Mouse (Mus musculus) kidney, embryonic 16.5 days (tissue): Measurements from ENCODE around the gene Bzw1. TPM values are rescaled to one million over a fixed set of nuclear protein-coding genes. Genes with fewer than 3 reads are reported as not detected.

Experiments
- ATAC-seq: fragments of 200-750 bp; cut with Nextera tagmentation; 2 replicates; pipeline ENCODE4 v1.8.0; 2017; ENCODE audit warnings: moderate TSS enrichment; ENCODE audit not compliant: low FRiP score, low TSS enrichment
- H3K27ac ChIP-seq: fragments of 300-500 bp; sonication (generic); 2 replicates; pipeline ENCODE4 v1.5.1; 2014; ENCODE audit warnings: low read length
- H3K27me3 ChIP-seq: fragments of 300-500 bp; sonication (generic); 2 replicates; pipeline ENCODE4 v1.6.1; 2014; ENCODE audit warnings: low read length, control low read depth, mixed read lengths; ENCODE audit not compliant: insufficient read depth
- H3K36me3 ChIP-seq: fragments of 300-500 bp; sonication (generic); 2 replicates; pipeline ENCODE4 v1.6.1; 2014; ENCODE audit warnings: low read length, control low read depth, mixed read lengths; ENCODE audit not compliant: insufficient read depth
- H3K4me1 ChIP-seq: fragments of 300-500 bp; sonication (generic); 2 replicates; pipeline ENCODE4 v1.6.1; 2014; ENCODE audit warnings: low read length, control low read depth, mixed read lengths; ENCODE audit not compliant: insufficient read depth
- H3K4me2 ChIP-seq: fragments of 300-500 bp; sonication (generic); replicated peaks from 2 replicates; pipeline ENCODE4 v1.6.1; 2014; ENCODE audit warnings: low read depth, low read length
- H3K4me3 ChIP-seq: fragments of 300-500 bp; sonication (generic); 2 replicates; pipeline ENCODE4 v1.5.1; 2014; ENCODE audit warnings: mild to moderate bottlenecking, low read length
- H3K9ac ChIP-seq: fragments of 300-500 bp; sonication (generic); replicated peaks from 2 replicates; pipeline ENCODE4 v1.6.1; 2014; ENCODE audit warnings: low read length
- H3K9me3 ChIP-seq: fragments of 300-500 bp; sonication (generic); 2 replicates; pipeline ENCODE4 v1.6.1; 2016; ENCODE audit warnings: low read length, control low read depth
- WGBS: fragments of 180-500 bp; shearing (Covaris S2); extraction: QIAGEN DNeasy Blood & Tissue Kit; methylation state at CpG from one replicate; pipeline ENCODE4 v1.1.7; 2014; 5-methylcytosine and 5-hydroxymethylcytosine counted together
- polyA plus RNA-seq: library from polyadenylated mRNA; unstranded; fragments of >200 nt; fragmentation: Nextera tagmentation; extraction: Ambion mirVana; gene quantifications from 2 replicates; pipeline ENCODE4 v1.2.1, GENCODE M21; 2015

The Bzw1 gene
- 350 and 352 TPM in 2 replicates for polyA plus RNA-seq

DNA sequence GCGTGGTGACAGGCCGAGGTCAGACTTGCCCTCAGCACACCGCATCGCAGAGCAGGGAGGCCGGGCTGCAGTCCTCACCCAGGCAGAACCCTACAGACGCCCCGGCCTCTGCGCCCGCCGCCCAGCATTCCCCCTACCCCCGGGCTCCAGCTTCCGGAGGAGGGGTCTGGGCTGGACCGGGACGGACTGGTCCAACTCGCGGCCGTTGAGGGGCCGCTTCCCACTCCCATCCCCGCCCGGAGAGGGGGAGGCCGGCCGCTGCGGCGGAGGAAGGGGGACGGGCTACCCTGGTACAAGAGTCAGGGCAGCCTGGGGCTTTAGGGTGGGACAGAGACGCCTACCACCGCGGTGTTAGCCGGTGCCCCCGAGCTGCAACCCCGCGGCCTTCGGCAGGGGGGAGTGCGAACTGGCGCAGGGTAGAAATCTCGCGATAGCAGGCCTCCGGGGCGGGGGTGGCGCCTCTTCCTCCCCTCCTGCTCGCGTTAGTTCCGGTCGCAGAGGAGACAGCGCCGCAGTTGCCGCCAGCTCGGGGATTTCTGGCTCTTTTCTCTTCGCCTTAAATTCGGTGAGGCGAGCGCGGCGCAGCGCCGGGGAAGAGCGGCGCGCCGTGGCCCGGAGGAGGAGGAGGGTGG, at the start of gene Bzw1:
Gene Bzw1, plus strand, starts transcription at position 247 of the 632 bp plus-strand sequence.
- Histone ChIP-seq H3K4me3 (peak within 1 kb of the TSS; percentile 92), H3K9ac (peak within 1 kb of the TSS; percentile 95), H3K27me3 (no peaks in the 10 kb centered on the region), H3K4me2 (peak within 1 kb of the TSS; percentile 84), H3K4me1 (peaks cover 12% of the 10 kb centered on the region), H3K9me3 (no peaks in the 10 kb centered on the region), H3K36me3 (peaks cover 24% of the 10 kb centered on the region), H3K27ac (peak within 1 kb of the TSS; percentile 99)
- peak; percentile 98 for ATAC-seq
- WGBS = under 1% methylated on average over 37 of the region's 61 CpGs

DNA sequence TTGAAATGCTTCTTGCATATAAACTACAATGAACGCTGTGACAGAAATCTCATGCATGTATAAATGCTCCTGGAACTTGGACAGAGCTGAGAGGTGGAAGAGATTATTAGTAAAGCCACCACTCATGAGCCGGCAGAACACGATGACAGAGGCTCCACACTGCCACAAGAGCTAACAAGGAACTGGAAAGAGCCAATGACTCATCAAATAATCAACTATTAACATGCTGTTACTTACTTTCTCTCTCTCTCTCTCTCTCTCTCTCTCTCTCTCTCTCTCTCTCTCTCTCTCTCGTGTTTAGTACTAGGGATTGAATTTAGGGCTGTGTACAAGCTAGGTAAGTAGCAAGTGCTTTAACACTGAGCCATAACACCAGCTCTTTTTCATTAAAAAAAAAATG, 48.8 kb upstream of the Bzw1 start:
- 86% methylated on average over 4 of the region's 4 CpGs for WGBS
- no peak for ATAC-seq
- no peak overlapping the region for H3K27ac ChIP-seq
- H3K4me1 ChIP-seq = 0 out of 2 replicates have a peak, but pooled peaks cover 5% of the 10 kb centered on the region
- no peaks in the 10 kb centered on the region for H3K27me3 ChIP-seq
- H3K9me3 ChIP-seq = no peaks in the 10 kb centered on the region
- no peak overlapping the region for H3K9ac ChIP-seq
- H3K4me2 ChIP-seq = no peak overlapping the region
- H3K36me3 ChIP-seq = no peaks in the 10 kb centered on the region
- H3K4me3 ChIP-seq = no peak overlapping the region

DNA sequence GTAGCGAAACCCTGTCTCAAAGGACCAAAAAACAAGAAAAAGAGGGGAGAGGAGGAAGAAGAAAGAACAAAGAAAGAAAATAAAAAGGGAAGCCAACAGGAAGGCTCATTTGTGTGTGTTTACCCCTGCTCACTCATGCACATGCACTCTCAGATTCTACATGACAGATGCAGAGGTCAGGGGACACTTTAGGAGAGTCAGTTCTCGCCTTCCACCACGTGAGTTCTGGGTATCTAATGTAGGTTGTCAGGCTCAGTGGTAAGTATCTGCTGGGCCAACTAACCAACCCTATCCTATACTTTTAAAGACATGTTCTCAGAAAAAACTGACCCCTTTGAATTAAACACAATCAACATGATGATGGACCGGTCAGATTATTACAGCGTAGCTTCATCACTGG, 48.1 kb upstream of the Bzw1 start:
- WGBS = 78% methylated on average over 5 of the region's 5 CpGs
- no peaks in the 10 kb centered on the region for H3K36me3 ChIP-seq
- H3K4me2 ChIP-seq = no peak overlapping the region

DNA sequence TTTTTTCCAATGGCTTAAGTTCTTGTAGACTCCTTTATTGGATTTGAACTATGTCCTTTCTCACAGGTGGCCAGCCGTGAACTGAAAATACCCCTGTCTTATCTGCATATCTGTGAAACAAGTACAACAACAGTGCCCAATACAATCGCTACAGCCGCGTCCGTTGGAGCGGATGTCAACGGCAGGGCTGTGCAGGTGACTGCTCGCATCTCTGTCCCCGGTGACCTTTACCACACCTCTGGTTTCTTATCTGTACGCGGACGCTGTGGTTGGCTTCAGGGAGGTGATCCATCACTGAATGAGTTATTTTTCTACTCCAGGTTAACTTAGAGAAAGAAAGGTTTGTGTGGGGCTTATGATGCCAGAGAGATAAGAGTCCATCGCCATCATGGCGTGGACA, 46.5 kb upstream of the Bzw1 start:
- Histone ChIP-seq H3K4me1 (0 out of 2 replicates have a peak, but pooled peaks cover 5% of the 10 kb centered on the region), H3K4me3 (no peak overlapping the region), H3K27me3 (no peaks in the 10 kb centered on the region), H3K4me2 (no peak overlapping the region), H3K36me3 (no peaks in the 10 kb centered on the region), H3K27ac (no peak overlapping the region), H3K9me3 (no peaks in the 10 kb centered on the region), H3K9ac (no peak overlapping the region)
- no peak for ATAC-seq
- 83% methylated on average over 14 of the region's 14 CpGs for WGBS

More for the DNA sequence above, 48.1 kb upstream of the Bzw1 start:
- no peak for ATAC-seq
- Histone ChIP-seq H3K4me1 (0 out of 2 replicates have a peak, but pooled peaks cover 5% of the 10 kb centered on the region), H3K4me3 (no peak overlapping the region), H3K27me3 (no peaks in the 10 kb centered on the region), H3K27ac (no peak overlapping the region), H3K9me3 (no peaks in the 10 kb centered on the region), H3K9ac (no peak overlapping the region)

DNA sequence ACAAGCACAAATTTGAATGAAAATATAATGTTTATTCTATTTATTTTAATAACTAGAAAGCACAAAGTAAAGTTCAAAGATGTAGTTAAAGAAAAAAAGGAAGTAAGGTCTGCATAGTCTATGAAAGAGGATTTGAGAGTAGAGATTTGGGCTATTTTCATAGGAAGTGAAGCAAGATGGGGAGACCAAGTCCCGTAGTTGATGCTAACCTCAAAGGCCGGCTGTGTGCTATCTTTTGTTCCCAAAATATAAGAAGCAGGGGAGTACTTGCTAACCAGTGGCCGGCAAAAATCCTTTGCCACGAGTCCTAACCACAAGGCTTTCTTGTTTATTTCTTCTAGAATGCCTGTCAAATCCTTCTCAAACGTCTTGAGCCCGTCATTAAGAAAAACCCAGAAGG, 44.0 kb upstream of the Bzw1 start:
- H3K27ac ChIP-seq = no peak overlapping the region
- no peak for ATAC-seq
- no peaks in the 10 kb centered on the region for H3K9me3 ChIP-seq
- H3K27me3 ChIP-seq = no peaks in the 10 kb centered on the region
- WGBS = 77% methylated on average over 6 of the region's 6 CpGs
- H3K9ac ChIP-seq = no peak overlapping the region
- H3K4me3 ChIP-seq = no peak overlapping the region
- no peaks in the 10 kb centered on the region for H3K4me1 ChIP-seq
- no peaks in the 10 kb centered on the region for H3K36me3 ChIP-seq
- no peak overlapping the region for H3K4me2 ChIP-seq

DNA sequence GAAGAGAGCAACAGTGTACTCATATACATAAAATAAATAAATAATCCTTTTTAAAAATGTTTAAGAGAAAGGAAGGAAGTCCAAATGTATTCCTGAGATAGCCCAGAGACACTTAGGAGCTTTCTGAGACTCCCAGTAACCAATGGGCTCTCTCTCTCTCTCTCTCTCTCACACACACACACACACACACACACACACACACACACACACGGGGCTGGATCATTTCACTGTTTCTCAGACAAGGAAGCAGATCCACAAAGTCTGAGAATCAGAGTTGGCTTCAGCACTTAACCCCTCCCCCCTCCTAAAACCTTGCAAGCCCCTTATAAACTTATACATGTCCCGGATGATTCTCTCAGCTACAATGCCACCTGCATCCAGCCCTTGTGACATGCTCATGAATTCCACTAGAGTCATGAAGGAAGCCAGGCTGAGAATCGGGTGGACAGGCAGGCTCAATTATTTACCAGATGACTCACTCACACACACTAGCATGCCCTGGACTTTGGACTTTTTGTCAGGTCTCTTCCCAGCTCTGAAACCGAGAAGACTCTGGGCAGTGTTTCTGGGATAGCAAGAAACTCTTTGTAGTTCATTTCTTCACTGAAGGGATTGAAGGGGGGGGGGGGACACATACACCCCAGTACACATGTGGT, 39.3 kb upstream of the Bzw1 start:
- Histone ChIP-seq H3K27ac (peak overlapping the region; percentile 68; the same call in 1 of the 2 replicates), H3K27me3 (no peaks in the 10 kb centered on the region), H3K9me3 (no peaks in the 10 kb centered on the region), H3K4me3 (no peak overlapping the region), H3K4me1 (no peaks in the 10 kb centered on the region), H3K4me2 (no peak overlapping the region), H3K36me3 (no peaks in the 10 kb centered on the region), H3K9ac (no peak overlapping the region)
- WGBS = 30% methylated on average over 4 of the region's 4 CpGs
- peak; percentile 88 for ATAC-seq

DNA sequence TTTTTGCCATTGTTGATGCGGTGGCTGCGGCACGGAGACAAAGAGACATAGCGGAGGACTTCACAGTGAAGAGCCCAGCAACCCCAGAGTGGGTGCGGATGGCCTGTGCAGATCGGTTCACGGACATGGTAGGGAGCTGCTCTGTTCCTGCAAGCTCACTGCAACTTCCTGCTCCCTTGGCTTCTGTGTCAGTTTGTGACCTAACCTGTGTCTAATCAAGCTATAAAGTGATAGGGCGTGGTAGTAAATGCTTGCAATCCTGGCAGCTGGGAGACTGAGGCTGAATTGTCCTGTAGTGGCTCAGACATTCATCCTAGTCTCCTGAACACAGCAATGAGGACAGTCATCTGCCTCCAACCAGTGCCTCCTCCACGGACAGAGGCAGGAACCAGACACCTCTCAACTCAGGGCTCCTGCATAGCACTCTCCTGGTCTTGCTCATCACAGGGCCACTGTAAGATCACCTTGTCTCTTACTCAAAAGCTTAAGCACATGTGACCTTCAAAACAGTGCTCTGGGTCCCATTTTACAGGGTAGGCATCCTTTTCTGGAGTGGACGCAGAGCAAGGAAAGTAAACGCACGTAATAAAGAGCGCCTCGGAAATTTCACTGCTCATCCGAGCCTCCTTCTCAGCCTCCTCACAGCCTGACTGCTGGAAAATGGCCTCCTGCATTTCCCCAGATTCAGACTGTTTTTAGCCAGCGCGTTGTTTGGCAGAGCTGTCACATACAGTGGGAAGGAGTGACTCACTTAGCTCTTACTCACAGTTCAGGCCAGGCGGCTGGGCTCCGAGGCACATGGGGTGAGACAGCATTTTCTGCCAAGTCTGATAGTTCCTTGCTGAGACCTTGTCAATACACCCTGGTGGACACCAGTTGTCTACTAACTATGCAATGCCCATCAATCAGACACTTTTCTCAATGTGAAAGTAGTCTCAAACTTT, 33.5 kb upstream of the Bzw1 start:
- Histone ChIP-seq H3K27ac (no peak overlapping the region), H3K4me3 (no peak overlapping the region), H3K9ac (no peak overlapping the region), H3K9me3 (0 out of 2 replicates have a peak, but pooled peaks cover under 1% of the 10 kb centered on the region), H3K4me2 (no peak overlapping the region), H3K4me1 (no peaks in the 10 kb centered on the region), H3K36me3 (no peaks in the 10 kb centered on the region), H3K27me3 (no peaks in the 10 kb centered on the region)
- no peak for ATAC-seq
- 74% methylated on average over 19 of the region's 19 CpGs for WGBS

DNA sequence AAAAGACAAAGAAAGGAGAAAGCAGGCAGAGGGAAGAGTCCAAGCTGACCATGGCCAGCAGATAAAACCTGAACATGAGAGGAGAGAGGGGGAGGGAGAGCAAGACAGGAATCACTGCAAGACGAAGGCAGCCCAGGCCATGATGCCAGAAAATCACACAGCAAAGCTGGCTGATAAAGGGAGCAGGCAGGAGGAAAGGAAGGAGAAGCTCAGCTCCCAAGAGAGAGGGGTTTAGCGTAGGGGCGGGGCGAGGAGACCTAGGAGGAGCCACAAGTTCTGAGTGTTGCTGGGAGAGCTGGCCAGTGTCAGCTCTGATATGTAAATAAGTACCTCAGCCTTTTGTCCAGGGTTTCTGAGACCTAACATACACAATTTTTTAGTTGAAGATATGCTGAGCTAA, 30.4 kb upstream of the Bzw1 start:
- Histone ChIP-seq H3K36me3 (no peaks in the 10 kb centered on the region), H3K4me1 (no peaks in the 10 kb centered on the region), H3K9me3 (0 out of 2 replicates have a peak, but pooled peaks cover 3% of the 10 kb centered on the region), H3K9ac (no peak overlapping the region), H3K4me3 (no peak overlapping the region), H3K4me2 (no peak overlapping the region), H3K27me3 (no peaks in the 10 kb centered on the region), H3K27ac (no peak overlapping the region)
- WGBS = 74% methylated on average over 4 of the region's 4 CpGs
- no peak for ATAC-seq

DNA sequence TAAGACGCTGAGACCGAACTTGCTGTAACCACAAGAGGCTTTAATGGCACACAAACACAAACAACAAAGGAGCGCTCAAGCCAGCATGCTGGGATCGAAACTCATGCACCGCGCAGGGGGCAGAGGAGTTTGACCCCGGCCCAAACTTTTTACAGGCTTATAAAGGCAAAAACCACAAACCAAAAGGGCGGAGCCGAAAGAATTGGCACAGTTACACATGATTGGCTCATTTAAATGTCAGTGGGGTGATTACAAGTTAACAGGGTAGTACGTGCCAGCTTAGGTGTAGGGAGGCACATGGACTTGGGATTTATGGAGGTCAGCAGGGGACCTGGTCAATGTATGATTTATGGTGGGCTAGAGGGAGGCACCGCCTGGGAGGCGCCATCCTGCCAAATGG, 28.1 kb upstream of the Bzw1 start:
- no peaks in the 10 kb centered on the region for H3K36me3 ChIP-seq
- no peak overlapping the region for H3K27ac ChIP-seq
- WGBS = 72% methylated on average over 12 of the region's 12 CpGs
- no peaks in the 10 kb centered on the region for H3K4me1 ChIP-seq
- no peak overlapping the region for H3K4me3 ChIP-seq
- no peak overlapping the region for H3K9ac ChIP-seq
- H3K4me2 ChIP-seq = no peak overlapping the region
- no peak for ATAC-seq
- 0 out of 2 replicates have a peak, but pooled peaks cover 3% of the 10 kb centered on the region for H3K9me3 ChIP-seq
- H3K27me3 ChIP-seq = no peaks in the 10 kb centered on the region
